Mouse (Mus musculus) MEL (cell line): ENCODE measurements around the gene Dtl. TPM values are rescaled to one million over a fixed set of nuclear protein-coding genes. Genes with fewer than 3 reads are reported as not detected.

Experiments
- DNase-seq: peaks from one replicate; pipeline ENCODE4 v3.0.0; 2011; ENCODE audit warnings: low read depth, low spot score
- H3K27ac ChIP-seq: 2 replicates; pipeline ENCODE4 v1.5.1; 2012; ENCODE audit warnings: low read depth, mild to moderate bottlenecking, control low read depth, low read length, moderate library complexity; ENCODE audit not compliant: control insufficient read depth
- H3K27me3 ChIP-seq, 2 experiments: fragments of 150-350 bp in 1 of 2; sonication (generic) in 1 of 2; 2 replicates each; pipeline ENCODE4 v1.6.1; 2012; ENCODE audit warnings: low read length in 2 of 2, mild to moderate bottlenecking in 2 of 2, improper control_type of control experiment in 1 of 2, moderate library complexity in 1 of 2; ENCODE audit not compliant: insufficient read depth in 2 of 2, control insufficient read depth in 1 of 2
- H3K36me3 ChIP-seq, 2 experiments: 2 replicates each; pipeline ENCODE4 v1.6.1; 2012 to 2014; ENCODE audit warnings: low read length in 2 of 2, improper control_type of control experiment in 1 of 2, inconsistent platforms in 1 of 2, mild to moderate bottlenecking in 1 of 2; ENCODE audit not compliant: insufficient read depth in 2 of 2, control insufficient read depth in 1 of 2
- H3K4me1 ChIP-seq, 2 experiments: fragments of 150-350 bp in 1 of 2; sonication (generic) in 1 of 2; 2 replicates each; pipeline ENCODE4 v1.6.1; 2012; ENCODE audit warnings: low read length in 2 of 2, improper control_type of control experiment in 1 of 2, mild to moderate bottlenecking in 1 of 2; ENCODE audit not compliant: insufficient read depth in 2 of 2, control insufficient read depth in 1 of 2
- H3K4me3 ChIP-seq, 2 experiments: fragments of 150-350 bp in 1 of 2; sonication (generic) in 1 of 2; 2 replicates each; pipeline ENCODE4 v1.5.1; 2012; ENCODE audit warnings: low read depth in 2 of 2, low read length in 2 of 2, mild to moderate bottlenecking in 2 of 2, moderate library complexity in 2 of 2, control low read depth in 1 of 2, improper control_type of control experiment in 1 of 2; ENCODE audit not compliant: control insufficient read depth in 1 of 2, insufficient read depth in 1 of 2
- H3K79me2 ChIP-seq: 2 replicates; pipeline ENCODE4 v1.6.1; 2012; ENCODE audit warnings: mild to moderate bottlenecking, low read length, moderate library complexity; ENCODE audit not compliant: control insufficient read depth, poor library complexity, insufficient read depth
- H3K9ac ChIP-seq: 2 replicates; pipeline ENCODE4 v1.6.1; 2012; ENCODE audit warnings: low read depth, mild to moderate bottlenecking, control low read depth, low read length, moderate library complexity; ENCODE audit not compliant: control insufficient read depth, poor library complexity, severe bottlenecking
- H3K9me3 ChIP-seq: fragments of 150-350 bp; sonication (generic); replicated peaks from 2 replicates; pipeline ENCODE4 v1.6.1; 2012; ENCODE audit warnings: mild to moderate bottlenecking, low read length, improper control_type of control experiment, moderate library complexity; ENCODE audit not compliant: insufficient read depth
- CHD1 ChIP-seq: IDR thresholded peaks from 2 replicates; pipeline ENCODE4 v1.6.1; 2012; ENCODE audit warnings: low read depth, mild to moderate bottlenecking, inconsistent platforms, low read length, improper control_type of control experiment
- CHD2 ChIP-seq: IDR thresholded peaks from 2 replicates; pipeline ENCODE4 v1.6.1; 2011; ENCODE audit warnings: low read length, improper control_type of control experiment
- ETS1 ChIP-seq: IDR thresholded peaks from 2 replicates; pipeline ENCODE4 v1.6.1; 2012; ENCODE audit warnings: low read depth, mild to moderate bottlenecking, inconsistent platforms, low read length, improper control_type of control experiment, moderate library complexity
- GABPA ChIP-seq: IDR thresholded peaks from 2 replicates; pipeline ENCODE4 v1.6.1; 2012; ENCODE audit warnings: low read depth, mild to moderate bottlenecking, inconsistent platforms, low read length, improper control_type of control experiment, moderate library complexity
- GATA1 ChIP-seq: IDR thresholded peaks from 2 replicates; pipeline ENCODE4 v1.6.1; 2011; ENCODE audit warnings: low read depth, low read length, improper control_type of control experiment
- JUND ChIP-seq: IDR thresholded peaks from 2 replicates; pipeline ENCODE4 v1.6.1; 2011; ENCODE audit warnings: low read depth, mild to moderate bottlenecking, improper control_type of control experiment, low read length
- MAX ChIP-seq: IDR thresholded peaks from 2 replicates; pipeline ENCODE4 v1.6.1; 2011; ENCODE audit warnings: low read length, improper control_type of control experiment
- MAZ ChIP-seq: IDR thresholded peaks from 2 replicates; pipeline ENCODE4 v1.6.1; 2012; ENCODE audit warnings: low read depth, mild to moderate bottlenecking, inconsistent platforms, low read length, improper control_type of control experiment
- MYB ChIP-seq: IDR thresholded peaks from 2 replicates; pipeline ENCODE4 v1.6.1; 2011; ENCODE audit warnings: mild to moderate bottlenecking, low read depth, low read length, improper control_type of control experiment
- MYC ChIP-seq: IDR thresholded peaks from 2 replicates; pipeline ENCODE4 v1.6.1; 2011; ENCODE audit warnings: low read depth, mild to moderate bottlenecking, low read length, improper control_type of control experiment, moderate library complexity
- NELFE ChIP-seq: IDR thresholded peaks from 2 replicates; pipeline ENCODE4 v1.6.1; 2011; ENCODE audit warnings: low read depth, low read length, improper control_type of control experiment
- NRF1 ChIP-seq: IDR thresholded peaks from 2 replicates; pipeline ENCODE4 v1.6.1; 2014; ENCODE audit warnings: low read depth, mild to moderate bottlenecking, inconsistent platforms, low read length, improper control_type of control experiment, moderate library complexity; ENCODE audit not compliant: poor library complexity, insufficient read depth, severe bottlenecking
- POLR2AphosphoS2 ChIP-seq: IDR thresholded peaks from 2 replicates; pipeline ENCODE4 v1.6.1; 2011; ENCODE audit warnings: low read length, improper control_type of control experiment
- RAD21 ChIP-seq: IDR thresholded peaks from 2 replicates; pipeline ENCODE4 v1.6.1; 2011; ENCODE audit warnings: mild to moderate bottlenecking, low read depth, low read length, improper control_type of control experiment
- RCOR1 ChIP-seq: IDR thresholded peaks from 2 replicates; pipeline ENCODE4 v1.6.1; 2012; ENCODE audit warnings: low read depth, mild to moderate bottlenecking, inconsistent platforms, low read length, improper control_type of control experiment
- SIN3A ChIP-seq: IDR thresholded peaks from 2 replicates; pipeline ENCODE4 v1.6.1; 2012; ENCODE audit warnings: low read length, improper control_type of control experiment, inconsistent platforms
- TAL1 ChIP-seq: IDR thresholded peaks from 2 replicates; pipeline ENCODE4 v1.6.1; 2012; ENCODE audit warnings: mild to moderate bottlenecking, inconsistent platforms, low read length, moderate library complexity, mixed read lengths
- TBP ChIP-seq: IDR thresholded peaks from 2 replicates; pipeline ENCODE4 v1.8.0; 2011; ENCODE audit warnings: low read depth, low read length, improper control_type of control experiment
- TCF12 ChIP-seq: IDR thresholded peaks from 2 replicates; pipeline ENCODE4 v1.6.1; 2014; ENCODE audit warnings: low read depth, mild to moderate bottlenecking, inconsistent platforms, low read length, improper control_type of control experiment, moderate library complexity
- USF2 ChIP-seq, 2 experiments: IDR thresholded peaks; 2 replicates each; pipeline ENCODE4 v1.6.1; 2011 to 2012; ENCODE audit warnings: improper control_type of control experiment in 2 of 2, low read length in 2 of 2, borderline replicate concordance in 1 of 2, inconsistent platforms in 1 of 2, low read depth in 1 of 2, mild to moderate bottlenecking in 1 of 2; ENCODE audit not compliant: insufficient read depth in 1 of 2
- ZC3H11A ChIP-seq: IDR thresholded peaks from 2 replicates; pipeline ENCODE4 v1.6.1; 2012; ENCODE audit warnings: low read depth, mild to moderate bottlenecking, inconsistent platforms, low read length, improper control_type of control experiment
- ZKSCAN1 ChIP-seq: IDR thresholded peaks from 2 replicates; pipeline ENCODE4 v1.6.1; 2012; ENCODE audit warnings: low read depth, mild to moderate bottlenecking, inconsistent platforms, low read length, improper control_type of control experiment, moderate library complexity
- ZNF384 ChIP-seq: IDR thresholded peaks from 2 replicates; pipeline ENCODE4 v1.6.1; 2012; ENCODE audit warnings: low read depth, mild to moderate bottlenecking, inconsistent platforms, low read length, improper control_type of control experiment
- polyA plus RNA-seq, 2 experiments: library from polyadenylated mRNA; stranded (reverse) in 1 of 2; unstranded in 1 of 2; fragments of >175 nt in 1 of 2; fragments of >200 nt in 1 of 2; gene quantifications; 2 replicates each; pipeline versions ENCODE4 v1.2.1 to v1.2.4; 2012; ENCODE audit warnings: low replicate concordance in 2 of 2, low read depth in 1 of 2; ENCODE audit not compliant: insufficient read length in 2 of 2, insufficient read depth in 1 of 2, missing spikeins in 1 of 2
- total RNA-seq: library from RNA; depleted of rRNA; stranded (reverse); fragments of 300-350 nt; gene quantifications from 2 replicates; pipeline ENCODE4 v1.2.3, GENCODE M21; 2012

The Dtl gene
- total and polyA plus RNA-seq, 3 experiments: 42.3 to 64.6 (median 53.5) TPM

DNA sequence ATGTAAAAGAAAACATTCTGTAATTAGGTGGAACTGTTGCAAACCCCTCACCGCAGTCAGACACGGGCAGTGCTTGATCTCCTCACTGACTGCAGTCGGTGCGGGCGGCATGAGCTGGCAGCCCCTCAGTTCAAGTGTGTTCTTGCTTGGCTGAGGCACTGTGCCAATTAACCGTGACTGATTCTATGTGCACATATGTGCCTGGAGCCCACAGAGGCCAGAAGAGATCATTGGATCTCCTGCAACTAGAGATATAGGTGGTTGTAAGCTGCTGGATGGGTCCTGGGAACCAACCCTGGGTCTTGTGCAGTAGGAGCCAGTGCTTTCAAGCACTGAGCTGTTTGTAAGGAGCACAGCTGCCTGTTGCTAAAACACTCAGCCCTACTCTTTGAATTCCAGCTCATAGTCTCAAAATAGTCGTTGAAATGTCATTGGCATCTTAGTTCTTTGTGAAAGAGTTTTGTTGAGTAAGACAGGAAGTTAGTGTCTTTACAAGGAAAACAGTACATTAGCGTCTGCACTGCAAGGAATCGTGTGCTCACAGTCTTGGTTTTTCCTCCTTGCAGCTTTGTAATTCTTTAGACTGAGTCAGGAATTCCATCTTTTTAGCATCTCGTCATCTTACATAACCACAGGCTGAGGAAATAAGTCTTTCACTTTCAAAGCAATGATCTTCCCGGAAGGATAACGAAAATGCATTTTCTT lies 16.8 kb upstream of the Dtl start:
- Histone ChIP-seq H3K79me2 (no peaks in the 10 kb centered on the region), H3K4me1 (no peaks in the 10 kb centered on the region), H3K27ac (no peak overlapping the region), H3K27me3 (no peaks in the 10 kb centered on the region), H3K36me3 (peaks cover 0 to 35% of the 10 kb centered on the region in 2 experiments; a peak in 2 of 4 replicates), H3K4me3 (no peak overlapping the region), H3K9me3 (no peaks in the 10 kb centered on the region), H3K9ac (no peak overlapping the region)
- DNase-seq: no peak
- TF ChIP-seq MAZ (no peak), CHD1 (no peak), NELFE (no peak), GATA1 (no peak), POLR2AphosphoS2 (no peak), TAL1 (no peak), GABPA (no peak)

DNA sequence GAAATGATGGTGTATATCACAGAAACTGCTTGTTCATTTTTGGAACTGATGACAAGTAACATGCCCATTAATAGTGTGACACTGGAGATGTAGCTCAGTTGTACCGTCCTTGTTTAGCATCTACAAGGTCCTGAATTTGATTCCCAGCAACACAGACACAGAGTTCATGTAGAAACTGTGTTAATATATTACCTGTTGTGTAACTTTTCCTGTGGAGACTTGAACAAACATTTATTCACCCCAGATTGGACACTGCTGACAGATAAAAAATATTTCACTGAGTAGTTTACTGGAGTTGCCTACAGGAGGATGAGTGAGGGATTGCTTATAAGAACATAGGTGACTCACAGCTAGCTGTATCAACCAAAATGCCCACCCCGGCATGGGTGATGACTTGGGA lies 13.4 kb upstream of the Dtl start:
- Histone ChIP-seq H3K36me3 (peaks cover 0 to 46% of the 10 kb centered on the region in 2 experiments; a peak in 3 of 4 replicates), H3K79me2 (peaks cover 4% of the 10 kb centered on the region; the same call in 1 of the 2 replicates), H3K4me1 (no peaks in the 10 kb centered on the region), H3K4me3 (no peak overlapping the region), H3K9me3 (no peaks in the 10 kb centered on the region), H3K27me3 (no peaks in the 10 kb centered on the region), H3K27ac (no peak overlapping the region), H3K9ac (no peak overlapping the region)
- TF ChIP-seq NRF1: no peak
- no peak for TF ChIP-seq TCF12
- no peak for TF ChIP-seq TAL1
- no peak for TF ChIP-seq POLR2AphosphoS2
- no peak for TF ChIP-seq RAD21
- DNase-seq: no peak

DNA sequence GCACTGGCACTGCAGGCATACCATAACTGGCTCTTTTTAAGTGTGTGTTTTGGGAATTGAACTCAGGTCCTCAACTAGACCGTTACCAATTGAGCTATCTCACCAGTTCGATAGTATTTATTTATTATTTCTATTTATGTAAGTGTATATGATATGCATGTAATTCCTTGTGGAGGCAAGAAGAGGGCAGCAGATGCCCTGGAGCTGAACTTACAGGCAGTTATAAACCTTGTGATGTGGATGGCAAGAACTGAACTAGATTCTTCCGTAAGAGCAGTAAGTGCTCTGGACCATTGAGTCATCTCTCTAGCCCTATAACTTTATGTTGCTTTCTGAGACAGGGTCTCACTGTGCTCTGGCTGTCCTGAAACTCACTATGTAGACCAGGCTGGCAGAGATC lies 11.7 kb upstream of the Dtl start:
- DNase-seq: no peak
- Histone ChIP-seq H3K27me3 (no peaks in the 10 kb centered on the region), H3K36me3 (peaks cover 0 to 53% of the 10 kb centered on the region in 2 experiments), H3K4me1 (no peaks in the 10 kb centered on the region), H3K9me3 (no peaks in the 10 kb centered on the region), H3K27ac (no peak overlapping the region), H3K79me2 (peaks cover 6% of the 10 kb centered on the region; the same call in 1 of the 2 replicates), H3K9ac (no peak overlapping the region), H3K4me3 (no peak overlapping the region)
- TF ChIP-seq TAL1 (no peak), RCOR1 (no peak), ETS1 (no peak), CHD2 (no peak), SIN3A (no peak), JUND (no peak), MAX (no peak), MAZ (no peak), NELFE (no peak), ZNF384 (no peak), MYB (no peak), USF2 (IDR thresholded peaks at IDR 0.05; ENCODE audit: borderline replicate concordance in 1 of 2, insufficient read depth in 1 of 2, low read depth in 1 of 2, low read length in 2 of 2) (no peak), ZC3H11A (no peak), NRF1 (no peak), MYC (no peak), GATA1 (no peak), TBP (no peak), ZKSCAN1 (no peak), CHD1 (no peak)
